Mouse (Mus musculus) ovary, postnatal 14 days (tissue): ENCODE measurements around the gene Dusp8.

Experiments used
- DNase-seq: peaks from one replicate; pipeline ENCODE4 v3.0.0; 2022; ENCODE audit warnings: low spot score

Gene Dusp8

GRCm38 (mm10) chr7:142084820-142085219, 10.8 kb downstream of the Dusp8 start:
- peak; percentile 69 for DNase-seq

DNA sequence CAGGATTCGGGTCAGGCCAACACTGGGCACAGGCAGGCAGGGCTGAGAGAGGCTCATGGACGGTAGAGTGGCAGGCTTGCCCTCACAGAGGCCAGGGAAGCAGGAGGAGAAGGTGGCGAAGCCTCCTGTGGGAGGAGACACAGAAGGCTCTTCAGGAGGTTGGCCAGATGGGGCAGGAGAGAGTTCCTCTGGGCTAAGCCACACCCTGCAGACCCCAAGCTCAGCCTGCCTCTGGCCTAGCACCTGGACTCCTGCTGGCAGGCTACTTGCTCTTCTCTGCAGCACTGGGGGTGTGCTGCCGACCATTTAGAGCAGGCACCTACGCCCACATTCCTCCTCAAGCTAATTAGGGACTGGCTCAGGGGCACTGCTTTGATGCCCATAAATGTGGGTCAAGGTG, 11.2 kb downstream of the Dusp8 start:
- DNase-seq = no peak

- DNase-seq = no peak
Observed at GRCm38 (mm10) chr7:142083588-142084317, 11.9 kb downstream of the Dusp8 start.

- no peak for DNase-seq
Observed at GRCm38 (mm10) chr7:142082607-142083006, 13.0 kb downstream of the Dusp8 start.

DNA sequence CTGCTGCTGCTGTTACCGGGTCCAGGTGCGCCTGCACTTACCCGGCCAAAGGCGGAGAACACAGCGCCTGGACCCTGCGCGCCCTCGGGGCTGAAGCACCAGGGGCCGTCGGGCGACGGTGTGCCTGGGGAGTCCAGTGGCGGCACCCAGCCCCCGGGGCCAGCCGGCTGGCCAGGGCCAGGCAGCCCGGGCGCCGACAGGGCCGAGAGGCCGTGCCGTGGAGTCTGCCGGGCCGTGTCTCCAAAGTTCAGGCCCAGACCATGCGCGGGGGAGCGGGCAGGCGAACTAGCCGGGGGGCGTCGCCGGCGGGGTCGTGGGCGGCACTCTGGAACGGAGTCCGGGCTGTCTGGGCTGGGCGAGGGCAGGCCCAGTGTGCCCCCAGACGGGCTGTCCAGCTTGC, 13.5 kb downstream of the Dusp8 start:
- no peak for DNase-seq

DNA sequence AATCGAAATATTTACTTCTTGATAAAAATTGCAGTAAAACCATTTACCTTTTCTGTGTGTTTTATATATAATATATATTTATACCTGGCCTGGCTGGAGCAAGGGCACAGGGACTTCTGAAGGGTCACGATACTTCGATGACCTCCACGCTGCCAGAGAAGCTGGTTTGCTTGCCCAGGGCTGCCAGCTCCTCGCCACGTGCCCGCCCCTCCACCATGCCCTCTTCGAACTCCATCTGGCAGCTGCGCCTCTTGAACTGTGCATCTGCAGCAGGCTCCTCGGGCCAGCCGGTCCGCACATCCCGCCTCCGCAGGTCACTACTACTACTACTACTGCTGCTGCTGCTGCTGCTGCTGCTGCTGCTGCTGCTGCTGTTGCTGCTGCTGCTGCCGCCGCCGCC, 13.9 kb downstream of the Dusp8 start:
- no peak for DNase-seq

DNA sequence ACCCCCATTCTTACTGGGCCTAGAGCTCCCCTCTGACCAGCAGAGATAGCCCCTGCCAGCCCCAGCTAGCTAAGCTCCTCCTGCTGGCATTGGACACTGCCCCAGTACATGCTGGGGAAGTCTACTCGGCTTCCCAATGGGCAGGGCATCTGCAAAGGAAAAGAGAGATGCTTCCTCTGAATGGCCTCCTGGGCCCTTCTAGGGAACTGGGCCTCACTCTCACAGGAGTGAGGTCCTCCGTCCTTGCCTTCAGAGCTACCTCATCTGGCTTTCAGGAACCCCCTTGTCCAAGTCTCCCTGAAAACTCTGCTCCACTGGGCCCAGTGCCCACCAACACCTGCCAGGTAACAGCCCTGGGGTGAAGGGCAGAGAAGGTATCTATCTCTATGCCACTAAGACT, 14.8 kb downstream of the Dusp8 start:
- DNase-seq = no peak

- DNase-seq = no peak
Observed at GRCm38 (mm10) chr7:142079365-142079764, 16.3 kb downstream of the Dusp8 start.

- no peak for DNase-seq
Observed at GRCm38 (mm10) chr7:142077138-142077537, 18.5 kb downstream of the Dusp8 start.

DNA sequence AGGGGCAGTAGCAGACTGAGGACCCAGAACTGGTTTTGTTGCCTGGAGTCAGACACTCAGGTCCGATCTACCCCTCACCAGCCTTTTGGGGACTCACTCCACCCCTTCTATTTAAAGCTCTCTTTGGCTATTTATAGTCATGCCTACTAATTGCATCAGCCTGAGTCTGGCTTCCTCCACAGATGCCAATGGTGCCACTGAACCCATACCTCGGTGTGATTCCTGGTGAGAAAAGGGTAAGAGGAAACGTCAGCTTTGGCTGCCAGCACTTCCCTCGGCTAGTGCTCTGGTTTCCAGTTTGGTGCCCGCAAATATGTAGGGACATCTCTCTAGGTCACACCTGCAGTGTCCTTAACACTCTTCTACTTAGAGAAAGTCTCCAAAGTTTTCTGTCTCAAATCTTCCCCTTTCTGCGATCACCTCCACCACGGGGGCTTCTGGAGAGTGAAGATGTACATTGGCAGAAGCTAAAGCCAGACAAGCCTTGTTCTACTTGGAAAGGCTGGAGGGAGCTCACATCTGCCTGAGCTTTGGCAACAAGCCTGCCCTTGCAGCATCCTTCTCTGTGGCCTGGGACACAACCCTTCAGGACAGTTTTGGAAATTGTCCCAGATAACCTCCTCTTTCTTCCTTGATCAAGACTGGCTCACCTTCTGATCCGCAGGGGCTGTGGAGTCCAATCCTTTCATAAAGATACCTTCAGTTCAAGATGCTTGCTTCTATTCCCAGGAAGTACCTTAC, 21.3 kb downstream of the Dusp8 start:
- no peak for DNase-seq

DNA sequence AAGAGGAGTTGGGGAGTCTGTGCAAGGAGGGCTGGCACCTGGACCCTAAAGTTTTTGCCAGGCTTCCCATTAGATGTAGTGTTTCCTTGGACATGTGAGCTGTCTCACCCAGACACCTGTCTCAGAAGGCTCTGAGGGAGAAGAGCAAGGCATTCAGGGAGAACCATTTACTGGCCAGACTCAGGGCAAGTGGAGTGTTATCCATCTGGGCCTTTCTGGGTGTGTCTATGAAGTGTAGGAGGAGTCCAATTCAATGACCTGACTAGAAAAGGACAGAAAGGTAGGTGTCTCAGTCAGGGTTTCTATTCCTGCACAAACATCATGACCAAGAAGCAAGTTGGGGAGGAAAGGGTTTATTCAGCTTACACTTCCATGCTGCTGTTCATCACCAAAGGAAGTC, 23.9 kb downstream of the Dusp8 start:
- no peak for DNase-seq

DNA sequence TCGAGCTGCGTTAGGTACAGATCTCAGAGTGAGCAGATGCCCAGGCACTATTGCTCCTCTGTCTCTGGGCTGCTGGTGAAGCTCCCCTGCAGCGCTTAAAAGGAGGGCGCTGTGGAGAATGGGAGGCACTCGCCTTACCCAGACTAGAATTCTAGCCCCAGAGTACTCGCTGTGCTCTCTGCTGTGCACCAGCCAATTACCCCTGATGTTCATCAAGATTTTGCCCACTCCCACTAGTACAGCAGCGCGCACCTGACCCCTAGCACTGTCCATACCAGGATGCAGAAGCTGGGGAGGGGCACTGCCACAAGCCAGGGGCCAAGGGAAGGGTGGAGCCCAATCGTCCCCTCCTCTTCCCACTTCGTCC, 24.4 kb downstream of the Dusp8 start:
- DNase-seq = no peak

- DNase-seq = peak; percentile 55
Observed at GRCm38 (mm10) chr7:142070458-142071211, 25.0 kb downstream of the Dusp8 start.

DNA sequence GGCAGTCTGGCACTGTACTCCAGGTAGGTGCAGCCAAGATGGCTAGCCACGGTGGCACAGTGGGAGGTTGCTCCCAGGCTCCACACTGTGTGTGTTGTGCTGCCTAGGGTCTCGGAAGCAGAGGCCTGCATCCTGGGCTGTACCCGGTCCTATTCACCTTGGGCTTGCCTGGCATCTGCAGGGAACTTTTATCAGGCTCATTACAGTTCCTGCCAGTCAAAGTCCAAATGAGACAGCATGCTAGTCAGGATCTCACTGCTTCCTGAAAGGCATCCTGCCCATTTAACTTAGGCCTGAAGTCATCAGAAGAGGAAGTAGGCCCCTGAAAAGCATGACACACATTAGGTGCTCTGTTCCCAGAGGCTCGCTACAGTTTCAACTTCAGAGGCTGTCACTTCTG, 27.2 kb downstream of the Dusp8 start:
- no peak for DNase-seq

DNA sequence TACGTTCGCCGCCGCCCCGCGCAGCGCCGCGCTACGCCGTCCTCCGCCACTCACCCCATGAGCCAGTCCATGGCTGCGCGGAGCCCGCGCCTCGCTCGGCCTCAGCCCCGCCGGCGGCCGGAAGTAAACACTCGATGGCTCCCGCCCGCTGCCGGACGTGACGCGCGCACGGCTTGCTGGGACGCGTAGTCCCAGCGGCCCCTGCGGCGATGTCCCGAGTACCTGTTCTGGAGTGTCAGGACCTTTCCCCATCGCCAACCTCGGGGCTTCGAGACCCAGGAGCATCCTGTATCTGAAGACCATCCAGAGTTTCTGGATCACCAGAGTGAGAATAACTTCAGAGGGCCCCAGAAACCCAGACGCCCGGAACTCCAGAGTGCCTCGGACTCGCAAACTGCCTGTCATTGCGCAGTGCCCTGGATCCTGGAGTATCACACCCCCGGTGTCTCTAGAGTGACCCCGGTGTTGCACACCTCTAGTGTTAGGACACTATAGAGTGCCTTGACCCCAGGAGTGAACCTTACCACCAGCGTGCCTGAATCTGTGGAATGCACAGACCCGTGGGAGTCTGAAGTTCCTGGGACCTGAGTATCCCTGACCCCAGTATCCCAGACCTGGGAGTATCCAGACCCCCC, 34.6 kb downstream of the Dusp8 start, which contains the start of gene Mob2:
Gene Mob2 (minus strand): TSS at position 135 of the 635 bp plus-strand sequence.
- DNase-seq = peak; percentile 83

DNA sequence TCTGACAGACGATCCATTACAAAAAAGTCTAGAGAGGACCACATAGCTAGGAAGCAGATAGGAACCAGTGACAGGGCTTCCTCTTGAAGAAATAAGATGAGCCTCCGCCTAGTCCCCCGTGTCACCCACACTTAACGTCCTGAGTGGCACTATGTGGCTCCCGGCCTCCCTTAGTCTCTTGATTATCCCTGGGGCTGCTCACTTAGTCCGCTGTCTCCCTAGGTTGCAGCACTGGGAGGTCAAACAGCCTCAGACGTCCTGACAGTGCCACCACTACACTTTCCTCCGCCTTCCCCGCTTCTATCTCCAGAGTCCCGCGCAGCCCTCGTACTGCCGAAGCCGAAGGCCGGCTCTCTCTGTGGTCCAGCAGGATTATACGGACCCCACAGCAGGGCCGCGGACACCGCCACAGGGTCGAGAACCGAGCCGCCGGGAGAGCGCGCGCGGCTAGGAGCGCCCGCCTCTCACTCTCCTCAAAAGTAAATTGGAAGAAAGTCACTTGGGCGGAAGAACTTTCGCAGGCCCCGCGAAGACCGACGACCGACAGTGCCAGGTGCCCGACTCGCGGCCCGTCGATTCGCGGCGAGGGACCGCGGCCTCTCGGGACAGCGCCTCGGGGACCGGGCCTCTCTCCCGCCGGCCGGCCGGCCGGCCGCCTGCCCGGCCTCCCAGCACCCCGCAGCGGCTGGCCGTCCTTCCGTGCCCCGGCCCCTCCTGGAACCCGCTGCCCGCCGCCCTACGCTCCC, 35.3 kb downstream of the Dusp8 start:
- DNase-seq = no peak

- no peak for DNase-seq
Observed at GRCm38 (mm10) chr7:142059024-142059423, 36.6 kb downstream of the Dusp8 start.

GRCm38 (mm10) chr7:142057121-142057520, 38.5 kb downstream of the Dusp8 start:
- no peak for DNase-seq

DNA sequence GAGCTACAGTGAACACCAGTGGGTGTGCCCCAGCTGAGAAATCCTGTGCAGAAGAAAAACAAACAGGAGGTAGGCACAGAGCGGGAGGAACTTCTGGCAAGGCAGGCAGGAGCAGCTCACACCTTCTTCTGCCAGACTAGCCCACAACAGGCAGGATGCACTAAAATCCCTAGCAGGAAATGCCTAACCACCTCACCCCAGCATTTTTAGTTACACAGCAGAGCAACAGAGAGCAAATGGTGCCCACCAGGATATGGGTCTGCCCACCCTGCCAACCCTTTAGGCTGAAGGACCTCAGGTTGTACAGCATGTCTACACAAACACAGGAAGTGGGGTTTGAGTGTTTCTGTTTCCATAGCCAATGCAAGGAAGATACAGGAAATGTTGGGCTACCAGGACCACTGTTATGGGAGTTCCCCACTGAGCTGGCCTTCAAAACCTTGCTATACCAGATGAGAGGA, 39.0 kb downstream of the Dusp8 start:
- no peak for DNase-seq

GRCm38 (mm10) chr7:142055431-142055830, 40.2 kb downstream of the Dusp8 start:
- DNase-seq = no peak

DNA sequence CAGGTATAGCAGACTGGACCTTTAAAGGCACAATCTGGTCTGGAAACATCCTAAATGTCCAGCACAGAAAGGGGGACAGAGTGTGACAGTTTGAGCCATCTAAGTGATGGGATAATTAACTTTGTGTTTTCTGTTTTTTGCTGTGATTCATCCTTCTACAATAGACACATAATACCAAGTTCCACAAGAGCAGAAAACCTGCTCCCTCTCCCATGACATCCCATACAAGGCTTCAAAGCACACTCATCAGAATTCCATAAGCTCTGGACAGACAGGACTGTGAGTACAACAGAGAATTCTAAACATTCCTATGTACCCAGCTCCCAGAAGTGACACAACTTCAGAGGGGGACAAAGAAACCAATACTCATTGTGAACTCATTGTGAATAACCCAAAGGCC, 45.1 kb downstream of the Dusp8 start:
- no peak for DNase-seq

DNA sequence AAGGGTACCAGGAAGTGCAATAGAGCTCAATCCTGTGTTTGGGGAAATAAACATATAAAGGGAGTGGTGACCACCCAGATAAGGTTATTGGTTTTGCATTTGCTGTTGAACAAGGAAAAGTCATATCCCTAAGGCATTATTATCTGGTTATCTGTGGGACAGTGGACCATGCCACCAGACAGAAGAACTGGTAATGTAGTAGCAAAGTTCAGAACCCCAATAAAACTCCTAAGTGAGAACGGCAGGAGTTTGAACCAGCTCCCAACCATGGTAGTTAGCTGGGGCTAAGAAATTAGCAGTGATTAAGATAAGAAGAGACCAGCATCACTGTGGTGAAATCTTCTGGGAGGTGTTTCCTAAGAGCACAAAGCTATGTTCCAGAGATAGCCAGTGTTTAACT, 49.7 kb downstream of the Dusp8 start:
- no peak for DNase-seq
